10 mouse cellular contexts compared by ENCODE assay signal in genomic region chr15:89309962-89310498, GRCm38 (mm10). TPM values are rescaled to one million over a fixed set of nuclear protein-coding genes. Genes with fewer than 3 reads are reported as not detected.
DNase-seq lines count a peak whose midpoint lies in the region; ATAC-seq and TF ChIP-seq lines count a peak whose summit lies in the region.
"Had no signal": no experiment of that assay in that cellular context is flagged by ENCODE, and none has a peak within 500 bp of the region (broad histone marks: within the 10 kb centered on the region; RNA-seq: fewer than 3 reads in every experiment).

No protein-coding gene starts in this region.

- no peak overlapping the region for H3K4me2 ChIP-seq in kidney, embryonic 14.5 days (replicated peaks; ENCODE audit: low read depth, low read length)
- H3K4me2 ChIP-seq: embryonic facial prominence, embryonic 12.5 days had no signal

- H3K36me3 ChIP-seq in kidney, embryonic 14.5 days (ENCODE audit: control insufficient read depth, insufficient read depth, low read length), result peaks cover 23% of the 10 kb centered on the region

- H3K27ac ChIP-seq in bone marrow, adult 2 months (ENCODE audit: control insufficient read depth, insufficient read depth, low read depth, low read length, poor library complexity), result peak overlapping the region; percentile 38
- no peak overlapping the region for H3K27ac ChIP-seq in kidney, embryonic 14.5 days (ENCODE audit: low read depth, low read length)
- H3K27ac ChIP-seq: embryonic facial prominence, embryonic 12.5 days had no signal

- peak; percentile 63 for ATAC-seq in neutrophil, adult 5-6 weeks (ENCODE audit: extremely low read depth, insufficient number of reproducible peaks, low FRiP score, poor library complexity, severe bottlenecking)
- ATAC-seq in kidney, embryonic 14.5 days (ENCODE audit: low FRiP score, low TSS enrichment), result no peak

- DNase-seq in lung, adult 18-20 months, result peak; percentile 34 to 45
- no peak for DNase-seq in lung, adult 2 months
- peak; percentile 92 for DNase-seq in layer of hippocampus, adult 9-11 months
- no peak for DNase-seq in adrenal gland, adult 18-20 months (ENCODE audit: low spot score in 2 of 2)
- DNase-seq in urinary bladder, postnatal 10 days (ENCODE audit: low spot score), result no peak

- TF ChIP-seq POLR2A in lung, adult 2 months (IDR thresholded peaks at IDR 0.05; ENCODE audit: borderline replicate concordance, extremely low read depth, low read depth, low read length), result no peak
- TF ChIP-seq POLR2A in bone marrow, adult 2 months (IDR thresholded peaks at IDR 0.05; ENCODE audit: borderline replicate concordance, control insufficient read depth, low read depth, low read length), result no peak

- H3K4me3 ChIP-seq in lung, adult 2 months (replicated peaks; ENCODE audit: extremely low read depth, low read depth, low read length), result no peak overlapping the region
- no peak overlapping the region for H3K4me3 ChIP-seq in bone marrow, adult 2 months (replicated peaks; ENCODE audit: control insufficient read depth, low read depth, low read length)
- no peak overlapping the region for H3K4me3 ChIP-seq in kidney, embryonic 14.5 days (ENCODE audit: low read length)
- H3K4me3 ChIP-seq: embryonic facial prominence, embryonic 12.5 days had no signal

- no peak overlapping the region for H3K9ac ChIP-seq in kidney, embryonic 14.5 days (ENCODE audit: low read depth, low read length)
- H3K9ac ChIP-seq: embryonic facial prominence, embryonic 12.5 days had no signal

- H3K4me1 ChIP-seq in lung, adult 2 months (ENCODE audit: control insufficient read depth, insufficient read depth, low read length), result peaks cover 24% of the 10 kb centered on the region
- H3K4me1 ChIP-seq in bone marrow, adult 2 months (ENCODE audit: control insufficient read depth, insufficient read depth, low read length), result peaks cover 16% of the 10 kb centered on the region
- H3K4me1 ChIP-seq in kidney, embryonic 14.5 days (ENCODE audit: control insufficient read depth, insufficient read depth, low read length), result peaks cover 21% of the 10 kb centered on the region

- no peaks in the 10 kb centered on the region for H3K27me3 ChIP-seq in kidney, embryonic 14.5 days (ENCODE audit: control insufficient read depth, insufficient read depth, low read length)
- H3K27me3 ChIP-seq: embryonic facial prominence, embryonic 12.5 days had no signal

- H3K9me3 ChIP-seq in kidney, embryonic 14.5 days (ENCODE audit: control insufficient read depth, low read length), result no peaks in the 10 kb centered on the region
- H3K9me3 ChIP-seq: embryonic facial prominence, embryonic 12.5 days had no signal

- WGBS in lung, adult 2 months, result 17% methylated on average over 6 of the region's 6 CpGs
- 5% methylated on average over 6 of the region's 6 CpGs for WGBS in bone marrow, adult 2 months
- 83% methylated on average over 6 of the region's 6 CpGs for WGBS in kidney, embryonic 14.5 days

- TF ChIP-seq CTCF in lung, adult 2 months (IDR thresholded peaks at IDR 0.05; ENCODE audit: insufficient read depth, low read length), result no peak
- TF ChIP-seq CTCF in bone marrow, adult 2 months (IDR thresholded peaks at IDR 0.05; ENCODE audit: control insufficient read depth, insufficient read depth, low read length), result no peak

RNA-seq across cellular contexts. Expression of gene Sbf1, which starts 5.1 kb away (rescaled TPM):
- 188 and 208 TPM in 2 replicates for polyA plus RNA-seq in lung, adult 2 months (2012; rRNA removed)
- 54.0 and 160 TPM in 2 replicates for polyA plus RNA-seq in bone marrow, adult 2 months (2011; ENCODE audit: insufficient read depth, insufficient read length, low replicate concordance, missing spikeins)
- total RNA-seq in neutrophil, adult 5-6 weeks (2017), result 116 and 134 TPM in 2 replicates
- 55.6 and 62.0 TPM in 2 replicates for polyA plus RNA-seq in kidney, embryonic 14.5 days (2014; fragmentation: Nextera tagmentation; extraction: Ambion mirVana)
- total RNA-seq in adrenal gland, adult 18-20 months (2021), result 10 to 100 TPM; 71.9 to 89.4 TPM

RNA-seq across cellular contexts. Expression of gene Adm2, which starts 12.5 kb away (rescaled TPM):
- 0.14 and 0.75 TPM in 2 replicates for polyA plus RNA-seq in lung, adult 2 months (2012; rRNA removed)
- 2.7 TPM in 1 of 2 replicates, not detected in the other for polyA plus RNA-seq in bone marrow, adult 2 months (2011; ENCODE audit: insufficient read depth, insufficient read length, low replicate concordance, missing spikeins)
- total RNA-seq in neutrophil, adult 5-6 weeks (2017), result not detected in 2 replicates
- 0.43 and 0.44 TPM in 2 replicates for polyA plus RNA-seq in kidney, embryonic 14.5 days (2014; fragmentation: Nextera tagmentation; extraction: Ambion mirVana)
- total RNA-seq in adrenal gland, adult 18-20 months (2021), result not detected
- polyA plus RNA-seq: embryonic facial prominence, embryonic 12.5 days had no signal

RNA-seq across cellular contexts. Expression of gene Miox, which starts 24.2 kb away (rescaled TPM):
- polyA plus RNA-seq in lung, adult 2 months (2012; rRNA removed), result 0.24 and 1.2 TPM in 2 replicates
- polyA plus RNA-seq in bone marrow, adult 2 months (2011; ENCODE audit: insufficient read depth, insufficient read length, low replicate concordance, missing spikeins), result 15.5 TPM in 1 of 2 replicates, not detected in the other
- not detected in 2 replicates for total RNA-seq in neutrophil, adult 5-6 weeks (2017)
- polyA plus RNA-seq in kidney, embryonic 14.5 days (2014; fragmentation: Nextera tagmentation; extraction: Ambion mirVana), result 0.76 TPM in 1 of 2 replicates, not detected in the other
- 1 to 10 TPM in 1 of 2 experiments, not detected in 1; 4.2 TPM for total RNA-seq in adrenal gland, adult 18-20 months (2021)
- polyA plus RNA-seq: embryonic facial prominence, embryonic 12.5 days; lung, embryonic 16.5 days had no signal

RNA-seq across cellular contexts. Expression of gene Lmf2, which starts 45.4 kb away (rescaled TPM):
- polyA plus RNA-seq in lung, adult 2 months (2012; rRNA removed), result 81.7 and 84.4 TPM in 2 replicates
- 16.7 and 42.0 TPM in 2 replicates for polyA plus RNA-seq in bone marrow, adult 2 months (2011; ENCODE audit: insufficient read depth, insufficient read length, low replicate concordance, missing spikeins)
- 30.7 and 41.3 TPM in 2 replicates for total RNA-seq in neutrophil, adult 5-6 weeks (2017)
- polyA plus RNA-seq in kidney, embryonic 14.5 days (2014; fragmentation: Nextera tagmentation; extraction: Ambion mirVana), result 28.0 and 48.1 TPM in 2 replicates
- total RNA-seq in adrenal gland, adult 18-20 months (2021), result 10 to 100 TPM; 34.4 to 40.0 TPM

RNA-seq across cellular contexts. Expression of gene Ncaph2, which starts 45.5 kb away (rescaled TPM):
- 105 and 117 TPM in 2 replicates for polyA plus RNA-seq in lung, adult 2 months (2012; rRNA removed)
- polyA plus RNA-seq in bone marrow, adult 2 months (2011; ENCODE audit: insufficient read depth, insufficient read length, low replicate concordance, missing spikeins), result 144 and 191 TPM in 2 replicates
- total RNA-seq in neutrophil, adult 5-6 weeks (2017), result 75.0 and 93.6 TPM in 2 replicates
- polyA plus RNA-seq in kidney, embryonic 14.5 days (2014; fragmentation: Nextera tagmentation; extraction: Ambion mirVana), result 130 and 151 TPM in 2 replicates
- total RNA-seq in adrenal gland, adult 18-20 months (2021), result 10 to 100 TPM; 67.7 to 69.6 TPM

Comparison
In these comparisons a context has a peak if more than half of its experiments do, and no peak if none do; other contexts are left out.
1. DNase-seq: peak in lung, adult 18-20 months (2 of 2) and layer of hippocampus, adult 9-11 months (single experiment); none in lung, adult 2 months (single experiment), adrenal gland, adult 18-20 months (0 of 2) and urinary bladder, postnatal 10 days (single experiment).